Mouse (Mus musculus): ENCODE results near the gene Prdx2. TPM values are rescaled to one million over a fixed set of nuclear protein-coding genes. Genes with fewer than 3 reads are reported as not detected.

Gene Prdx2
- polyA plus RNA-seq, 1 experiment from 2014 or later: 965 TPM

GRCm38 (mm10) chr8:84997649-84998295 is 28.4 kb downstream of the Prdx2 start:
- 5% methylated on average over 19 of the region's 19 CpGs for WGBS
- H3K9ac ChIP-seq (ENCODE audit: low read depth, low read length): no peak overlapping the region
- no peaks in the 10 kb centered on the region for H3K4me1 ChIP-seq (ENCODE audit: control insufficient read depth, insufficient read depth, low read length)
- peaks cover 7% of the 10 kb centered on the region; the same call in 1 of the 2 replicates for H3K27me3 ChIP-seq (ENCODE audit: control insufficient read depth, insufficient read depth, low read length)
- no peak overlapping the region for H3K27ac ChIP-seq (ENCODE audit: low read depth, low read length)
- peak; percentile 73 for ATAC-seq (ENCODE audit: low FRiP score, low TSS enrichment)
- 0 out of 2 replicates have a peak overlapping the region, but pooled peaks have one; percentile 5 for H3K4me2 ChIP-seq (replicated peaks; ENCODE audit: low read depth, low read length)
- no peaks in the 10 kb centered on the region for H3K9me3 ChIP-seq (ENCODE audit: control insufficient read depth, low read length)
- no peaks in the 10 kb centered on the region; the same call in 1 of the 2 replicates for H3K36me3 ChIP-seq (ENCODE audit: control insufficient read depth, insufficient read depth, low read length)
- H3K4me3 ChIP-seq (ENCODE audit: low read length): no peak overlapping the region

- WGBS: 21% methylated on average over 25 of the region's 25 CpGs
- no peak for ATAC-seq (ENCODE audit: low FRiP score, low TSS enrichment)
- Histone ChIP-seq H3K27ac (ENCODE audit: low read depth, low read length) (no peak overlapping the region), H3K9ac (ENCODE audit: low read depth, low read length) (no peak overlapping the region), H3K4me1 (ENCODE audit: control insufficient read depth, insufficient read depth, low read length) (no peaks in the 10 kb centered on the region), H3K27me3 (ENCODE audit: control insufficient read depth, insufficient read depth, low read length) (peaks cover 21% of the 10 kb centered on the region), H3K9me3 (ENCODE audit: control insufficient read depth, low read length) (no peaks in the 10 kb centered on the region), H3K36me3 (ENCODE audit: control insufficient read depth, insufficient read depth, low read length) (no peaks in the 10 kb centered on the region), H3K4me2 (replicated peaks; ENCODE audit: low read depth, low read length) (no peak overlapping the region), H3K4me3 (ENCODE audit: low read length) (no peak overlapping the region)
Measured at GRCm38 (mm10) chr8:85007686-85008085, 38.3 kb downstream of the Prdx2 start.

GRCm38 (mm10) chr8:85011242-85011641 is 41.9 kb downstream of the Prdx2 start:
- Histone ChIP-seq H3K27me3 (ENCODE audit: control insufficient read depth, insufficient read depth, low read length) (peaks cover 27% of the 10 kb centered on the region), H3K4me2 (replicated peaks; ENCODE audit: low read depth, low read length) (no peak overlapping the region), H3K27ac (ENCODE audit: low read depth, low read length) (no peak overlapping the region), H3K9me3 (ENCODE audit: control insufficient read depth, low read length) (no peaks in the 10 kb centered on the region), H3K36me3 (ENCODE audit: control insufficient read depth, insufficient read depth, low read length) (no peaks in the 10 kb centered on the region), H3K4me1 (ENCODE audit: control insufficient read depth, insufficient read depth, low read length) (no peaks in the 10 kb centered on the region), H3K9ac (ENCODE audit: low read depth, low read length) (no peak overlapping the region), H3K4me3 (ENCODE audit: low read length) (no peak overlapping the region)
- 13% methylated on average over 28 of the region's 28 CpGs for WGBS
- peak; percentile 43; the same call in 1 of the 2 replicates for ATAC-seq (ENCODE audit: low FRiP score, low TSS enrichment)

- no peaks in the 10 kb centered on the region for H3K9me3 ChIP-seq (ENCODE audit: control insufficient read depth, low read length)
- H3K27me3 ChIP-seq (ENCODE audit: control insufficient read depth, insufficient read depth, low read length): peaks cover 23% of the 10 kb centered on the region
- 6% methylated on average over 26 of the region's 26 CpGs for WGBS
- peak overlapping the region; percentile 25 for H3K4me3 ChIP-seq (ENCODE audit: low read length)
- no peak overlapping the region for H3K27ac ChIP-seq (ENCODE audit: low read depth, low read length)
- H3K36me3 ChIP-seq (ENCODE audit: control insufficient read depth, insufficient read depth, low read length): peaks cover 10% of the 10 kb centered on the region
- H3K4me2 ChIP-seq (replicated peaks; ENCODE audit: low read depth, low read length): peak overlapping the region; percentile 40
- peak; percentile 76 for ATAC-seq (ENCODE audit: low FRiP score, low TSS enrichment)
- H3K9ac ChIP-seq (ENCODE audit: low read depth, low read length): no peak overlapping the region
- no peaks in the 10 kb centered on the region for H3K4me1 ChIP-seq (ENCODE audit: control insufficient read depth, insufficient read depth, low read length)
Measured at GRCm38 (mm10) chr8:85013230-85013840, 43.9 kb downstream of the Prdx2 start.

GRCm38 (mm10) chr8:85014431-85014830 is 45.0 kb downstream of the Prdx2 start, which contains the start of gene Best2:
TSS of gene Best2 (minus strand) at chr8:85014531.
- no peak for ATAC-seq (ENCODE audit: low FRiP score, low TSS enrichment)
- Histone ChIP-seq H3K4me1 (ENCODE audit: control insufficient read depth, insufficient read depth, low read length) (no peaks in the 10 kb centered on the region), H3K9ac (ENCODE audit: low read depth, low read length) (no peak within 1 kb of the TSS), H3K36me3 (ENCODE audit: control insufficient read depth, insufficient read depth, low read length) (peaks cover 21% of the 10 kb centered on the region), H3K9me3 (ENCODE audit: control insufficient read depth, low read length) (no peaks in the 10 kb centered on the region), H3K27ac (ENCODE audit: low read depth, low read length) (no peak within 1 kb of the TSS), H3K4me2 (replicated peaks; ENCODE audit: low read depth, low read length) (peak within 1 kb of the TSS; percentile 40), H3K4me3 (ENCODE audit: low read length) (peak within 1 kb of the TSS; percentile 25), H3K27me3 (ENCODE audit: control insufficient read depth, insufficient read depth, low read length) (peaks cover 18% of the 10 kb centered on the region)
- 57% methylated on average over 2 of the region's 2 CpGs for WGBS

- Histone ChIP-seq H3K4me2 (replicated peaks; ENCODE audit: low read depth, low read length) (no peak overlapping the region), H3K27ac (ENCODE audit: low read depth, low read length) (no peak overlapping the region), H3K27me3 (ENCODE audit: control insufficient read depth, insufficient read depth, low read length) (peaks cover 7% of the 10 kb centered on the region), H3K9ac (ENCODE audit: low read depth, low read length) (no peak overlapping the region), H3K9me3 (ENCODE audit: control insufficient read depth, low read length) (no peaks in the 10 kb centered on the region), H3K4me3 (ENCODE audit: low read length) (no peak overlapping the region), H3K4me1 (ENCODE audit: control insufficient read depth, insufficient read depth, low read length) (no peaks in the 10 kb centered on the region), H3K36me3 (ENCODE audit: control insufficient read depth, insufficient read depth, low read length) (peaks cover 38% of the 10 kb centered on the region)
- WGBS: 71% methylated on average over 10 of the region's 10 CpGs
- ATAC-seq (ENCODE audit: low FRiP score, low TSS enrichment): no peak
Measured at GRCm38 (mm10) chr8:85016724-85017123, 47.3 kb downstream of the Prdx2 start.

GRCm38 (mm10) chr8:85017209-85017608 is 47.8 kb downstream of the Prdx2 start:
- Histone ChIP-seq H3K4me2 (replicated peaks; ENCODE audit: low read depth, low read length) (no peak overlapping the region), H3K9ac (ENCODE audit: low read depth, low read length) (no peak overlapping the region), H3K27ac (ENCODE audit: low read depth, low read length) (no peak overlapping the region), H3K27me3 (ENCODE audit: control insufficient read depth, insufficient read depth, low read length) (peaks cover 6% of the 10 kb centered on the region; the same call in 1 of the 2 replicates), H3K4me3 (ENCODE audit: low read length) (no peak overlapping the region), H3K9me3 (ENCODE audit: control insufficient read depth, low read length) (no peaks in the 10 kb centered on the region), H3K4me1 (ENCODE audit: control insufficient read depth, insufficient read depth, low read length) (no peaks in the 10 kb centered on the region), H3K36me3 (ENCODE audit: control insufficient read depth, insufficient read depth, low read length) (peaks cover 41% of the 10 kb centered on the region)
- 64% methylated on average over 5 of the region's 5 CpGs for WGBS
- no peak for ATAC-seq (ENCODE audit: low FRiP score, low TSS enrichment)

GRCm38 (mm10) chr8:85021514-85022055 is 52.2 kb downstream of the Prdx2 start:
- H3K36me3 ChIP-seq (ENCODE audit: control insufficient read depth, insufficient read depth, low read length): peaks cover 59% of the 10 kb centered on the region
- H3K27ac ChIP-seq (ENCODE audit: low read depth, low read length): no peak overlapping the region
- H3K4me3 ChIP-seq (ENCODE audit: low read length): no peak overlapping the region
- H3K4me1 ChIP-seq (ENCODE audit: control insufficient read depth, insufficient read depth, low read length): peaks cover 8% of the 10 kb centered on the region
- no peak for ATAC-seq (ENCODE audit: low FRiP score, low TSS enrichment)
- H3K4me2 ChIP-seq (replicated peaks; ENCODE audit: low read depth, low read length): no peak overlapping the region
- H3K9me3 ChIP-seq (ENCODE audit: control insufficient read depth, low read length): no peaks in the 10 kb centered on the region
- H3K27me3 ChIP-seq (ENCODE audit: control insufficient read depth, insufficient read depth, low read length): no peaks in the 10 kb centered on the region
- no peak overlapping the region for H3K9ac ChIP-seq (ENCODE audit: low read depth, low read length)
- whole genome bisulfite sequencing: 96% methylated on average over 3 of the region's 3 CpGs

GRCm38 (mm10) chr8:85023846-85024245 is 54.5 kb downstream of the Prdx2 start:
- Histone ChIP-seq H3K27ac (ENCODE audit: low read depth, low read length) (no peak overlapping the region), H3K4me3 (ENCODE audit: low read length) (peak overlapping the region; percentile 96; the same call in 1 of the 2 replicates), H3K9ac (ENCODE audit: low read depth, low read length) (no peak overlapping the region), H3K4me2 (replicated peaks; ENCODE audit: low read depth, low read length) (peak overlapping the region; percentile 94; the same call in 1 of the 2 replicates), H3K4me1 (ENCODE audit: control insufficient read depth, insufficient read depth, low read length) (peaks cover 19% of the 10 kb centered on the region), H3K9me3 (ENCODE audit: control insufficient read depth, low read length) (no peaks in the 10 kb centered on the region), H3K36me3 (ENCODE audit: control insufficient read depth, insufficient read depth, low read length) (peaks cover 43% of the 10 kb centered on the region), H3K27me3 (ENCODE audit: control insufficient read depth, insufficient read depth, low read length) (no peaks in the 10 kb centered on the region)
- no peak for ATAC-seq (ENCODE audit: low FRiP score, low TSS enrichment)
- whole genome bisulfite sequencing: 97% methylated on average over 3 of the region's 3 CpGs

All from kidney, embryonic 14.5 days (tissue).